Mouse (Mus musculus): ENCODE results near the gene A26c2. TPM values are rescaled to one million over a fixed set of nuclear protein-coding genes. Genes with fewer than 3 reads are reported as not detected.

A26c2 gene
- polyA plus RNA-seq (2021), result not detected

GRCm38 (mm10) chr7:62823573-62823972, at the start of gene A26c2:
A26c2 (minus strand) TSS chr7:62823673.
- CTCF ChIA-PET, result no interaction called here
- POLR2A ChIA-PET, result no interaction called here
- no peak for DNase-seq (ENCODE audit: low read depth, low spot score)
- TF ChIP-seq CTCF (IDR thresholded peaks at IDR 0.05), result no peak
- ATAC-seq, result no peak
- in situ Hi-C loops (cut with MboI; ENCODE audit: low pct_unique_long_range_greater_than_20kb), result no loop called here
- H3K27me3 ChIP-seq, result no peaks in the 10 kb centered on the region

GRCm38 (mm10) chr7:62851471-62851870, 28.0 kb upstream of the A26c2 start:
- no peak for ATAC-seq
- no peak for DNase-seq (ENCODE audit: low read depth, low spot score)
- POLR2A ChIA-PET, result no interaction called here
- in situ Hi-C loops (cut with MboI; ENCODE audit: low pct_unique_long_range_greater_than_20kb), result no loop called here
- TF ChIP-seq CTCF (IDR thresholded peaks at IDR 0.05), result no peak
- CTCF ChIA-PET, result no interaction called here
- H3K27me3 ChIP-seq, result no peaks in the 10 kb centered on the region

Measured in Patski (cell line).